17 mouse cellular contexts compared by ENCODE assay signal in genomic region chr7:75725899-75726298, GRCm38 (mm10).
DNase-seq lines count a peak whose midpoint lies in the region; ATAC-seq lines count a peak whose summit lies in the region.
"Had no signal": no experiment of that assay in that cellular context is flagged by ENCODE, and none has a peak within 500 bp of the region (broad histone marks: within the 10 kb centered on the region; RNA-seq: fewer than 3 reads in every experiment).

No protein-coding gene starts in this region.

- intact Hi-C loops in left cerebral cortex, postnatal 14 days (cut with DNase I), result no loop called here

- DNase-seq in 416B (ENCODE audit: low read depth), result peak; percentile 92
- no peak for DNase-seq in layer of hippocampus, adult 8-10 months (ENCODE audit: low spot score in 2 of 2)
- DNase-seq in cerebellum, postnatal 10 days, result no peak
- no peak for DNase-seq in left cerebral cortex, postnatal 14 days (ENCODE audit: low spot score in 2 of 2)
- DNase-seq: adrenal gland, adult 2 months; adrenal gland, postnatal 10 days; adrenal gland, postnatal 25 days; cerebellum, adult 11 months; cerebellum, adult 18-20 months; cerebellum, adult 9-10 months; cerebellum, postnatal 14 days; cerebellum, postnatal 36 days; forebrain, postnatal 0 days had no signal

- peak; percentile 80 for ATAC-seq in granulocyte monocyte progenitor cell, adult 5-6 weeks (replicated peaks; ENCODE audit: poor library complexity, severe bottlenecking)
- peak; percentile 61 for ATAC-seq in megakaryocyte, adult 5-6 weeks (ENCODE audit: poor library complexity, severe bottlenecking)
- ATAC-seq: forebrain, embryonic 13.5 days; forebrain, embryonic 15.5 days; forebrain, postnatal 0 days had no signal
